Mouse (Mus musculus): ENCODE measurements at regions not wholly inside any gene's neighbourhood (a gene's known extent, or its start where the extent isn't known, plus 50 kb on each side); places are given as distances from the start of the nearest gene placed in this dataset.

DNA sequence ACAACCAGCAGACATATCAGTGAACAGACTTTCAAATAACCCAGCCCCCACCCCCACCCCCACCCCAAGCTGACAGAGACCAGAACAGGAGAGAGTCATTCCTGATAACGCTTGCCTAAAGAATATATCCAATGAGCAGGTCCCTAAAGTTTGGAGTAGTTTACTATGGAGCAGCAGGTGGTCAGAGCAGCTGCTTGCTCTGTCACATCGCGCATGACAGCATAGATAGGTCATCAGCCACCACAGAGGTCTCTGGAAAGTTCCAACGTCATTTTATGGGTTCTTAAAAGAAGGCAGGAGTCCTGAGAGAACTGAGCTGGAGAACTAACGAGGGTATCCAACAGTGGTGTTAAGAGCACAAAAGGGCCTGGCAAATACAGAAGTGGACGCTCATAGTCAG lies 402.4 kb downstream of the H2al1j start:
- Histone ChIP-seq H3K4me1 (ENCODE audit: control insufficient read depth, insufficient read depth, low read length) (peaks cover 3% of the 10 kb centered on the region; the same call in 1 of the 2 replicates), H3K27me3 (ENCODE audit: control insufficient read depth, insufficient read depth, low read length) (peaks cover 3% of the 10 kb centered on the region; the same call in 1 of the 2 replicates), H3K4me2 (no peak overlapping the region), H3K27ac (ENCODE audit: low read depth, low read length) (no peak overlapping the region), H3K4me3 (ENCODE audit: low read depth, low read length) (no peak overlapping the region), H3K36me3 (ENCODE audit: control insufficient read depth, insufficient read depth, low read length) (no peaks in the 10 kb centered on the region), H3K9ac (ENCODE audit: low read depth, low read length) (no peak overlapping the region), H3K9me3 (replicated peaks; ENCODE audit: control insufficient read depth, low read length) (no peaks in the 10 kb centered on the region)
- no peak for ATAC-seq (replicated peaks; ENCODE audit: insufficient number of reproducible peaks, low FRiP score, low TSS enrichment)
- WGBS (ENCODE audit: insufficient replicate concordance), result 57% methylated on average over 6 of the region's 6 CpGs

DNA sequence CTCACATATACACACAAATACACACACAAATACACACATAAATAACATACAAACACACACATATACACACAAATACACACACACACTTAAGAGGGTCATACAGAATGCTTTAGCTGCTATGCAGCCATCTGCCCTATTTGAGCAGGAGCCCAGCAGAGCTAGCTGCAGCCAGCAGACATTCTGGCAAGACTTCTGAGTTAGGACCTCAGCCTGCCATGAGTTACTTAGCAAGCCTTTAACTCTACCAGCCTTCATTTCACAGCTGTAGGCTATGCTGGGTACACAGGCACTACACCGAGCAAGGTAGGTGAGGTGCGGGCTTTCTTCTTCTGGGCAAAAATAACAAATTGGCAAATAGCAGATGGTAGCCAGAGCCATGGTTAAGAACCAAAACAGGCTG lies 404.7 kb downstream of the H2al1j start:
- Histone ChIP-seq H3K9me3 (replicated peaks; ENCODE audit: control insufficient read depth, low read length) (no peaks in the 10 kb centered on the region), H3K9ac (ENCODE audit: low read depth, low read length) (no peak overlapping the region), H3K4me3 (ENCODE audit: low read depth, low read length) (no peak overlapping the region), H3K27me3 (ENCODE audit: control insufficient read depth, insufficient read depth, low read length) (peaks cover 5% of the 10 kb centered on the region; the same call in 1 of the 2 replicates), H3K4me1 (ENCODE audit: control insufficient read depth, insufficient read depth, low read length) (peaks cover 3% of the 10 kb centered on the region), H3K27ac (ENCODE audit: low read depth, low read length) (no peak overlapping the region), H3K36me3 (ENCODE audit: control insufficient read depth, insufficient read depth, low read length) (no peaks in the 10 kb centered on the region), H3K4me2 (no peak overlapping the region)
- ATAC-seq (replicated peaks; ENCODE audit: insufficient number of reproducible peaks, low FRiP score, low TSS enrichment), result no peak
- WGBS (ENCODE audit: insufficient replicate concordance), result 87% methylated on average over 2 of the region's 2 CpGs

DNA sequence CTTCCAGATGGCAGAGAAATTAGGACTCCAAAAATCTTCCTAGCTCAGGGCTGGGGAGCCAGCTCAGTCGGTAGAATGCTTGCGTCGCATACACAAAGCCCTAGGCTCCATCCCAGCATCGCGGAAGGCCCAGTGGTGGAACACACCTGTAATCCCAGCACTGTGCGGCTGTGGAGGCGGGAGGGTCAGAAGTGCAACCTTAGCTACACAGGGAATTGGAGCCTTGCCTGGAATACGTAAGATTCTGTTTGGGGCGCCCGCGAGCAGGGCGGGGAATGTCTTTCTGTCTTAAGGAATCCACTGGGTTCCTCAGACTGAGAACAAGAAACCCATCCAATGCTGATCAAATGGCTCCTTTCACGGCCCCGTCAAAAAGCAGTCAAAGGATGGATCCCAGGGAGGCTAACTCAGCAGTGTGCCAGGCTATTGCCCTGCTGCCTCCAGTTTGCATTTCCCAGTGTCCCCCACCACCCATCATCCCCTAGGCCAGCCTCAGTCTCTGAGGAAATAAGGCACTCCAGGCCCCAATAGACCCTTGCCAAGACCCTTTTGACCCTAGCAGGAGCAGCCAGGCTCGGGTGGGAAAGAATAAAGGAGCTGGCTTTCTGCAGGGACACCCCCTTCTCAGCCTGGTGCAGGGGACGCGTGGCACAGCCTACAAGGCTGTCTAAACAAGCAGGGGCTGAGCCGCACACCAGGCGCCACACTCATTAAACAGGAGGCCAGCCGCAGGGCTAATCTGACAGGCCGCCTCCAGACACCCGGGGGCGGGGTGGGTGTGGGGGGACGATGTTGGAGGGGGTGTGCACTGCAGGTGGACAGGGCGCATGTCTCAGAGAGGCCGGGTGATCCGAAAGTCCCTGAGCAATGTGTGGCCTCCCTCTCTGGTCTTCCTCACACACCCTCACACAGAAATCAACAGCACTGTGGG lies 407.1 kb downstream of the H2al1j start:
- no peak overlapping the region for H3K4me2 ChIP-seq
- 29% methylated on average over 27 of the region's 27 CpGs for WGBS (ENCODE audit: insufficient replicate concordance)
- H3K4me1 ChIP-seq (ENCODE audit: control insufficient read depth, insufficient read depth, low read length), result peaks cover 6% of the 10 kb centered on the region
- peaks cover 7% of the 10 kb centered on the region; the same call in 1 of the 2 replicates for H3K27me3 ChIP-seq (ENCODE audit: control insufficient read depth, insufficient read depth, low read length)
- H3K4me3 ChIP-seq (ENCODE audit: low read depth, low read length), result no peak overlapping the region
- no peak for ATAC-seq (replicated peaks; ENCODE audit: insufficient number of reproducible peaks, low FRiP score, low TSS enrichment)
- no peaks in the 10 kb centered on the region for H3K36me3 ChIP-seq (ENCODE audit: control insufficient read depth, insufficient read depth, low read length)
- H3K9ac ChIP-seq (ENCODE audit: low read depth, low read length), result no peak overlapping the region
- H3K9me3 ChIP-seq (replicated peaks; ENCODE audit: control insufficient read depth, low read length), result no peaks in the 10 kb centered on the region
- H3K27ac ChIP-seq (ENCODE audit: low read depth, low read length), result no peak overlapping the region

DNA sequence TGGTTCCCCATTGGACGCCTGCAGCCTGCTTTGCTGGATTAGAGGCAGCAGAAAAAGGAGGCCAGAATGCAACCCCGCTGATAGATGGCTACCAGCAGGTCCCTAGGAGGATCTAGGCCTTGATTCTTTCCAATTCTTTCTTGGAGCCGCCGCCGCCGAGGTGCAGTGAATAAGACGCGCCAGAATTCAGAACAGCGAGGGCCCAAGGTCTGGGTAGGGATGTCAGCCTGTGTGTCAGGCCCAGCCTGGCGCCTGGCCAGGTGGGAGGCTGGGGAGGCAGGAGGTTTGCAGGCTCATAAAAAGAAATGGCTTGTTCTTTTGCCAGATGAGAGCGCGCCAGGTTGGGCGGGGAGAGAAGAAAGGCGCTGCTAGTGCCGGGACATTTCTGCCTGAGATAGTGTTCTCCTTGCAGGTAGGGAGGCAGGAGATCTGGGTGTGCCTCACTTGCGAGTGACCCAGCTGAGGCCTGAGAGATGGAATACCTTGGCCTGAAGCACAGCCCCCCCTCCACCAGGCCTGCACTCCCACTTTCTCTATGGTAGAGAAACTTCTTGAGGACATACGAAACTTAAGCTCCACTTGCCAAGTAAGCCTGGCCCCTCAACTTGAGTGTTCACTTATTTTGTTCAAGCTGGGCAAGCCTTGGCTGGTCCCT lies 408.0 kb downstream of the H2al1j start:
- H3K9ac ChIP-seq (ENCODE audit: low read depth, low read length), result no peak overlapping the region
- H3K36me3 ChIP-seq (ENCODE audit: control insufficient read depth, insufficient read depth, low read length), result no peaks in the 10 kb centered on the region
- peaks cover 6% of the 10 kb centered on the region for H3K4me1 ChIP-seq (ENCODE audit: control insufficient read depth, insufficient read depth, low read length)
- no peak overlapping the region for H3K27ac ChIP-seq (ENCODE audit: low read depth, low read length)
- WGBS (ENCODE audit: insufficient replicate concordance), result 48% methylated on average over 17 of the region's 17 CpGs
- H3K4me2 ChIP-seq, result no peak overlapping the region
- no peak overlapping the region for H3K4me3 ChIP-seq (ENCODE audit: low read depth, low read length)
- H3K27me3 ChIP-seq (ENCODE audit: control insufficient read depth, insufficient read depth, low read length), result peaks cover 7% of the 10 kb centered on the region; the same call in 1 of the 2 replicates
- ATAC-seq (replicated peaks; ENCODE audit: insufficient number of reproducible peaks, low FRiP score, low TSS enrichment), result no peak
- H3K9me3 ChIP-seq (replicated peaks; ENCODE audit: control insufficient read depth, low read length), result no peaks in the 10 kb centered on the region

DNA sequence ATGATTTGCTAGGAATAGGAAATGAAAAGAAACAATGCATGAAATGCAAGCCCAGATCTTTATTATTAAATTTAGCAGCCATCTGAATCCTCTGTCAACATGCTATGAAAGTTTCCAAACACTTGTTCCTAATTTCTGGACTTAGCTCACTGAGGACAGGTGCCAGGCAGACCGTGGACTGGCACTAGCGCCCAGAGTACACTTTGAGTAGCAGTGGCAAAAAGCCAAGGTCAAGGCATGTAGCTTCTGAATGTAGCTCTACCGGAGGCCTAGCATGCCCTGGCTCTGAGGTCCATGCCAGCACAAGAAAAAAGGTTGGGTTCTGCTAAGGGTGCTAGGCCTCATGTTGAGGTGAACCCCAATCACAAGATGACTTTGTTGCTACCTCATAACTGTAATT lies 408.9 kb downstream of the H2al1j start:
- Histone ChIP-seq H3K9ac (ENCODE audit: low read depth, low read length) (no peak overlapping the region), H3K27ac (ENCODE audit: low read depth, low read length) (no peak overlapping the region), H3K27me3 (ENCODE audit: control insufficient read depth, insufficient read depth, low read length) (peaks cover 7% of the 10 kb centered on the region; the same call in 1 of the 2 replicates), H3K4me2 (no peak overlapping the region), H3K9me3 (replicated peaks; ENCODE audit: control insufficient read depth, low read length) (no peaks in the 10 kb centered on the region), H3K4me1 (ENCODE audit: control insufficient read depth, insufficient read depth, low read length) (peaks cover 6% of the 10 kb centered on the region), H3K4me3 (ENCODE audit: low read depth, low read length) (no peak overlapping the region), H3K36me3 (ENCODE audit: control insufficient read depth, insufficient read depth, low read length) (no peaks in the 10 kb centered on the region)
- 80% methylated on average over 3 of the region's 3 CpGs for WGBS (ENCODE audit: insufficient replicate concordance)
- no peak for ATAC-seq (replicated peaks; ENCODE audit: insufficient number of reproducible peaks, low FRiP score, low TSS enrichment)

DNA sequence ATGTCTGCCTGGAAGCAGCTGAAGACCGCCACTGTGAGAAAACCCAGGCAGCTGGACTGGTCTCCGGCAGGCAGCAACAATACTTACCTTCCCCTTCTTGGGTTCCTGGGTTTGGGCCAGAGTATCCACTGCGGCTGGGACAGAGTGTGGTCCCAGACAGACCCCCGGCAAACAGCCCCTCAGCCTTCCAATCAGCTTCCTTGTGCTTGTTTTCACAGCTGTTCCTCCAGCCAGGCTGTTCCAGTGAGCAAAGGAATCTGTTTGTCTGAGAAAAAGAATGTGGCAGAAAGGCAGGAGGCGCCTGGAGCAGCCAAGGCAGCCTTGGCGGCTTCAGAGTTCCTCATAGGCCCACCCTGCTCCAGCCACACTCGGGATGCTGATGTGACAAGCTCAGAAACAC lies 411.9 kb downstream of the H2al1j start:
- Histone ChIP-seq H3K27me3 (ENCODE audit: control insufficient read depth, insufficient read depth, low read length) (peaks cover 7% of the 10 kb centered on the region; the same call in 1 of the 2 replicates), H3K4me2 (no peak overlapping the region)
- no peak for ATAC-seq (replicated peaks; ENCODE audit: insufficient number of reproducible peaks, low FRiP score, low TSS enrichment)

DNA sequence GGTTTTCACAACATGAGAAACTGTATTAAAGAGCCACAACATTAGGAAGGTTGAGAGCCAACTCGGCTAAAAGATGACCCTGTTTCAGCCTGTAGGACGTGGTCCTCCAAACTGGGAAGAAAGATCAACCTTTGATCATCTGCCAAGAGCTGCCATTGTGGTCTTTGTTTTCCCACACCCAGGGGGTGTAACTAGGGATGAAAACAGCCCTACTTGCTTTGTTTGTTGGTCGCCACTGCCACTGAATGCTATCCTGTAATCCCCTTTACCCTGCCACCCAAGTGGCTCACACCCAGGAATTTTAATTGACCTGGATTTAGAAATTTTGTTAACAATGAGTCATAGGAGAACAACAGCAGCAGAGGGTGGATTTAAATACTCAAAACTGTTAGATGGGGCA lies 414.2 kb downstream of the Bcor start:
- 36% methylated on average over 3 of the region's 3 CpGs for WGBS (ENCODE audit: insufficient replicate concordance)

More for the DNA sequence above, 411.9 kb downstream of the H2al1j start:
- no peak overlapping the region for H3K27ac ChIP-seq (ENCODE audit: low read depth, low read length)
- 30% methylated on average over 7 of the region's 7 CpGs for WGBS (ENCODE audit: insufficient replicate concordance)
- peaks cover 6% of the 10 kb centered on the region for H3K4me1 ChIP-seq (ENCODE audit: control insufficient read depth, insufficient read depth, low read length)
- no peak overlapping the region for H3K9ac ChIP-seq (ENCODE audit: low read depth, low read length)
- no peaks in the 10 kb centered on the region for H3K9me3 ChIP-seq (replicated peaks; ENCODE audit: control insufficient read depth, low read length)
- no peak overlapping the region for H3K4me3 ChIP-seq (ENCODE audit: low read depth, low read length)
- no peaks in the 10 kb centered on the region for H3K36me3 ChIP-seq (ENCODE audit: control insufficient read depth, insufficient read depth, low read length)

DNA sequence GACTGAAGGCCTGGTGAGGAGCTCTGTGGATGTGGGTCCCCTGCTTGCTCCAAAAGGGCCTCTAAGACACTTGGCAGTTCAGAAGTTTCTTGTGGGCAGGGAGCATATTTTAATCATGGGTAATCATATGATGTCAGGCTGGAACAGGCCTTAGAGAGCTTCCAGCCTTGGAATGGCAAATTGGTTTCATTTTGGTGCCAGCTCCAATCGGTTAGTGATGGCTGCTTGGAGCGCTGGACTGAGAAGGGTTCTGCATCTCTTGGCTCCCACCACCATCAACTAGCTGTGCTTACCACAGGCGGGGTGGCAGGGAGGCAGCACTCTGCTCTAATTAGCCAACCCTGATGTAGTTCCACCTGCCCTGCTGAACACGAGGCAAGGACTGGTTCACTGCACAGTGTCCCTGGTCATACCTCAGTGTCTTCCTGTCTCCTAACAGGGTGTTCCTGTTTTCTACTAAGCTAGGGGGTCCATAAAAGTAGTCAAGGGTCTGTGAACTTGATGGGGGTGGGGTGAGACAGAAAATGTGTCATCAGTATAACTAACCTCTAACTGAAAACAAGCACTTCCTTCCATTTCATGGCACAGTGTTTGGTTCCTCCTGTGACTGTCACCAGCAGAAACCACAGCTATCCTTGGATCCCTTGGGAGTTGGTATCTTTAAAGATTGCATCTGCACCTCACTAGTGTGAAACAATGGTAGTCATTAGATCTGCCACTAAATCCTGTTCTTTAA lies 412.6 kb downstream of the Bcor start:
- WGBS (ENCODE audit: insufficient replicate concordance), result 79% methylated on average over 4 of the region's 4 CpGs
- Histone ChIP-seq H3K4me1 (ENCODE audit: control insufficient read depth, insufficient read depth, low read length) (peaks cover 5% of the 10 kb centered on the region), H3K4me2 (no peak overlapping the region), H3K36me3 (ENCODE audit: control insufficient read depth, insufficient read depth, low read length) (no peaks in the 10 kb centered on the region), H3K27ac (ENCODE audit: low read depth, low read length) (no peak overlapping the region), H3K9ac (ENCODE audit: low read depth, low read length) (no peak overlapping the region), H3K4me3 (ENCODE audit: low read depth, low read length) (no peak overlapping the region), H3K9me3 (replicated peaks; ENCODE audit: control insufficient read depth, low read length) (no peaks in the 10 kb centered on the region), H3K27me3 (ENCODE audit: control insufficient read depth, insufficient read depth, low read length) (no peaks in the 10 kb centered on the region; the same call in 1 of the 2 replicates)
- no peak for ATAC-seq (replicated peaks; ENCODE audit: insufficient number of reproducible peaks, low FRiP score, low TSS enrichment)

More for the DNA sequence above, 414.2 kb downstream of the Bcor start:
- no peak for ATAC-seq (replicated peaks; ENCODE audit: insufficient number of reproducible peaks, low FRiP score, low TSS enrichment)
- Histone ChIP-seq H3K9me3 (replicated peaks; ENCODE audit: control insufficient read depth, low read length) (no peaks in the 10 kb centered on the region), H3K4me2 (no peak overlapping the region), H3K27me3 (ENCODE audit: control insufficient read depth, insufficient read depth, low read length) (no peaks in the 10 kb centered on the region; the same call in 1 of the 2 replicates), H3K36me3 (ENCODE audit: control insufficient read depth, insufficient read depth, low read length) (no peaks in the 10 kb centered on the region), H3K9ac (ENCODE audit: low read depth, low read length) (no peak overlapping the region), H3K27ac (ENCODE audit: low read depth, low read length) (no peak overlapping the region), H3K4me1 (ENCODE audit: control insufficient read depth, insufficient read depth, low read length) (peaks cover 4% of the 10 kb centered on the region; the same call in 1 of the 2 replicates), H3K4me3 (ENCODE audit: low read depth, low read length) (no peak overlapping the region)
